Mouse (Mus musculus) left cerebral cortex, adult 2 months (tissue): Measurements from ENCODE around the gene Cd28. TPM values are rescaled to one million over a fixed set of nuclear protein-coding genes. Genes with fewer than 3 reads are reported as not detected.

Experiments used
- DNase-seq, 2 experiments: peaks; one replicate each; pipeline ENCODE4 v3.0.0; 2021 to 2022; ENCODE audit warnings: low spot score in 2 of 2, mixed read lengths in 1 of 2; ENCODE audit errors: extremely low spot score in 1 of 2
- H3K27ac ChIP-seq: fragments of 200-600 bp; 2 replicates; pipeline ENCODE4 v1.8.1; 2022
- H3K4me3 ChIP-seq: fragments of 200-600 bp; 2 replicates; pipeline ENCODE4 v1.8.1; 2022
- CTCF ChIP-seq: fragments of 200-600 bp; IDR thresholded peaks from 2 replicates; pipeline ENCODE4 v1.8.1; 2022; ENCODE audit warnings: antibody characterized with exemption, mild to moderate bottlenecking, moderate library complexity
- intact Hi-C: fragments of 180-260 bp; cut with DNase I; formaldehyde crosslinking; loops from one replicate; pipeline ENCODE4 v1.15.1; 2025
- long read RNA-seq, 2 experiments: library from polyadenylated mRNA; stranded (forward); transcript quantifications; one replicate each; pipeline ENCODE4 v2.0.0; 2021; ENCODE audit warnings: borderline mapping rate in 2 of 2
- total RNA-seq, 2 experiments: library from RNA; stranded (reverse); gene quantifications; 2 replicates each; pipeline ENCODE4 v1.2.3; 2021

Cd28 gene
- total RNA-seq: under 1 TPM; 0.40 to 0.50 TPM
- long read RNA-seq, experiment 1: 0 reads
- long read RNA-seq, experiment 2: 0 reads

DNA sequence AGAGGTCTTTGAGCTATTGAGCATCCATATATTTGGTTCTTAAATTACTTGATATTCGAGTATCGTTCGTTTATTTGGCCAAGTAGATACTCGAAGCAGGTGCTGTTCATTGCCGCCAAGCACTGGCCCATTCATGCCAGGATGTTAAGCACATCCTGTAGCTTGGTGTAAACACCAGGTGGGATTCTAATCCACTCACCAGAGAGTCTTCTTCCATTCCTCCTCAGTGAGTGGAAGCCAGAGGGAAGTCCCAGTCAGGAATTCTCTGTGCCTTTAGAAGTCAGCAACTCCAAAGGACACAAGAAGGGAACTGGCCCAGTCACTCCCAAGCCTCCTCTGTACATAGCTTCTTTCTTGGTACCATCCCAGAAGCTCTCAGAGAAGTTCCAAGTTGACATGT, at the start of gene Cd28:
TSS of gene Cd28 (plus strand) at position 234 of the 400 bp plus-strand sequence.
- TF ChIP-seq CTCF: no peak
- intact Hi-C loops: no loop called here
- DNase-seq: no peak
- no peak within 1 kb of the TSS for H3K27ac ChIP-seq
- no peak within 1 kb of the TSS for H3K4me3 ChIP-seq

DNA sequence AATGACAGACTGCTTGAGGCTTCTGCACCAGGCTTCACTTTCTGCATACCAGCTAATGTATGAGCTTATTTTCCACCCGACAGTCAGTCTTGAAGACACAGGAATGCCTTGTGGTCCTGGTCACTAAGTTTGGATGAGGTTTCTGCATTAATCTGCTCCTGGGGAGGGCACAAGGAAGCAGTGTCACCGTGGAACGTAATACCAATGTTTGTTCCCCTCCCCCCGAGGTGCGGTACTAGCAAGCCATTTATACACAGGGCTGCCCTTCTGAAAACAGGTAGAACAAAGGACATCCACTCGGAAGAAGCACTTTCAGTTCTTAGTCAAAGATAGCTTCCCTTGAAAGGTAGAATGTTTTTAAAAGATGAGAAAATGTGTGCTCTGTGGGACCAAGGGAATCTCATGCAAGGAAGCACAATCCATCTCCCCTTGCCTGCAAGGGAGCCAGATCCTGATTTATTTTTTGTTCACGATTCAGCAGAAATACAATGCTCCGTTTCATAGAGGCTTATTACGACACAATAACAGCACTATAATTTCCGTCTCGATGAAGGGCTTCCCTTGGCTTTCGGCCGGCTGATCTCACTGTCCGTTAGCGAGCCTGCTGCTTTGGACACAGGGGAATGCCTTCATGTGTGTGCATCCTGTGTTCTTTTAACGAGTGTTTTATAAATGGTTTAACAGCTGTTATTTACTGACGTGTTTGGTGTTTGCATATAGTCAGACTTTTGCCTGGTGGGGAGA, 48.6 kb upstream of the Cd28 start:
- H3K27ac ChIP-seq: peak overlapping the region; percentile 47; the same call in 1 of the 2 replicates

DNA sequence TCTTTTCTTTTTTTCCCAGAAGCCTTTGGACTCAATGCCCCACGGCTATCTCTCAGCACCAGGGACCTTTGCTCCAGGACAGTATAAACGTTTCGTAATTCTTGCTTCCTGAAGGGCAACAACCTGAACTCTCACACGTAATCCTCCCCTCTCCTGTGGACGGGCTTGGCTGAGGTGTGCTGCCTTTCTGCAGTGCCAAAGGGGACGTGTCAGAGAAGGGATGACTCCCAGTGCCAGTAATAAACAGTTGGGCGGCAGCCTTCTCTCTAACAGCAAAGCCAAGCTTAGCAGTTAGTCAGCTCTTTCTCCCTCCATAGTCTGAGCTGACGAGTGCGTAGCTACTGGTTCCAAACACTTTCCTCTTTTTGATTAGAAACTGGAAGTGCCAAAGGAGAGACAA, 47.6 kb upstream of the Cd28 start:
- TF ChIP-seq CTCF: no peak
- intact Hi-C loops: loop anchor here (10.0 kb wide), 1 partner anchor 324 kb away; the partner anchor contains the start of gene Cyp20a1

More for the DNA sequence above, 48.6 kb upstream of the Cd28 start:
- intact Hi-C loops: loop anchor here (10.0 kb wide), 1 partner anchor 323 kb away; the partner anchor contains the start of gene Cyp20a1
- TF ChIP-seq CTCF: no peak
- peak overlapping the region; percentile 23 for H3K4me3 ChIP-seq
- DNase-seq: peak in 1 of 2 experiments; percentile 27

DNA sequence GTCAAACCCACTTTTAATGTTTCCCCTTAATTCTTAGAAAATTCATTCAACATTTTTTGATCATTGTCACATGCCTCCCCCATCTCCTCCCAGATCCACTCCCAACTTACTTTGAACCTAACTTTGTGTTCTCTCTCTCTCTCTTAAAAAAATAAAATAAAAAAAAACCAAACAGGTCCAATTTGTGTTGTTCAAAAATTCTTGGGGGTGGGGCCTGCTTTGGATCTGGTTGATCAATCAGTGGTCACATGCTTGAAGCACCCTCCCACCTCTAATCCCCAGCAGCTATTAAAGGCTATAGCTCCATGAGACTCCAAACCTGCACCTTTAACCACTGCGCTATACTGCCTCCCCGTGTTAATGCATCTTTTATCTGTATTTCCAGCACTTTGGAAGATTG, 46.9 kb upstream of the Cd28 start:
- intact Hi-C loops: loop anchor here (10.0 kb wide), 1 partner anchor 325 kb away; the partner anchor contains the start of gene Cyp20a1
- no peak for DNase-seq
- Histone ChIP-seq H3K27ac (no peak overlapping the region), H3K4me3 (no peak overlapping the region)
- no peak for TF ChIP-seq CTCF

More for the DNA sequence above, 47.6 kb upstream of the Cd28 start:
- no peak overlapping the region for H3K4me3 ChIP-seq
- no peak overlapping the region for H3K27ac ChIP-seq
- no peak for DNase-seq

DNA sequence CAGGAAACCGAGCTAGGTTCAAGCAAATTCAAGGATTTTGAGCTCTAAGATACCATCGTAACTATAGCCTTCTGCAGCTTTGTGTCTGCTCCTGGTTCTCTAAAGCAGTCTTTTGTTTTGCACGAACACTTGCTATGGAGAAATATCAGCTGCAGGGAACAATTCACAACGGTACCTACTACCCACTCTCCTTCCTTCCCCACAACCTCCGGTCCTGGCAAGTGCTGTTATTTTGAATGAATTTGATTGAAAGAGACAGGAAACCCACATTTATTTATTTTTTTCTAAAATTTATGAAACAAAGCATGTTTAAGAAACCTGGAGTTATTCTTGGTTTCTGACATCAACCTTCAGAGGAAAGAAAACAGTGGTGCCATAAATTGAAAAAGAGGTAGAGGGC, 46.4 kb upstream of the Cd28 start:
- no peak for TF ChIP-seq CTCF
- no peak overlapping the region for H3K4me3 ChIP-seq
- intact Hi-C loops: no loop called here
- no peak for DNase-seq
- H3K27ac ChIP-seq: no peak overlapping the region

DNA sequence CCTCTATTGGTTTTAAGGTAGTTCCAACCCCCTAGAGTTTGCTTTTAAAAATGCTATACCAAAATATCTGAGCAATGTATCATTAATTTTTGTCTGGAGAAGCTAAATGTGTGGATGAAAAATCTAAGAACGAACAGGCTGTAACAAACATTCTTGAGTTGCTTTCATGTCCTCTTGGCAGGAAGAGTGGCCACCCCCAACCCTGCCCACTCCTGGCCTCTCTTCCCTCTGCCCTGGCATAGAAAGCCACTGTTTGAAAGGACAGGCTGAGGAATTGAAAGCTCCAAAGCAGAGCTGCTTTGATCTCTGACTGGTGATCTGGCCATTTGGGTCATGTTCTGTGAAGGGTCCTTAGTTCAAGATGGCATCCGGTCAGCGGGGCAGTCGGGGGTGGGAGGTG, 32.8 kb upstream of the Cd28 start:
- intact Hi-C loops: no loop called here
- no peak for TF ChIP-seq CTCF
- Histone ChIP-seq H3K4me3 (no peak overlapping the region), H3K27ac (no peak overlapping the region)
- no peak for DNase-seq

DNA sequence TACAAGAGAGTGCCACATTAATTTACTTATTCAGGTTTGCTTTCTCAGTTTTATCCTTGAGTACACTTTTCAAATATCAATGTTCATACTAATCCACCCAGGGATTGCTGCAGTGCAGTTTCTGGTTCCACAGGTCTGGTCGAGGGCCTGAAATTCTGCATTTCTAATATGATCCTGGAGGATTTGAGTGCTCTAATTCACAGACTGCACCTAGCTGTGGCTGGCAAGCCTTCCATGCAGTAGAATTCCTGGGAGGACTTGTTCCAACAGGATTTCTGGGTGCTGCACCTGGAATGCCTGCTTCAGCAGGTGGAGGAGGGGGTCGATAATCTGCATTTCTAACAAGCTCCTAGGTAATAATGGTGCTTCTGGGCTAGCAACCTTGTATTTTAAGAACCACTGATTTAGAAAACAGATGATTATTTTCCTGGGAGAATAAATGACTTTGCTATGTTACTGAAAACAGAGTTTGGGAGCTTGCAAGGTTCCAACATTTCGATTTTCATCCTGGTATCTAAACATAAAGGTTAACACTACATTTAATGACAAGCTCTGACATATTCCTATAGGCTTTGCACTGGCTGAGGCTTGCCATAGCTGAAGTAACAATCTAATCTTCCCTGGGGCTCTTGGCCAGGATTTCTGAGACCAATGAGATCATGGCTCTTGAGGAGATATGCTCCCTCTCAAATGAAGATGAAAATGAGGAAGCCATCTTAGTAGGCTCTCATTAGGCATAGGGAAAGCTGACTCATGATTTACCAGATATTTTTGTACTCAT, 20.3 kb upstream of the Cd28 start:
- intact Hi-C loops: no loop called here
- TF ChIP-seq CTCF: no peak
- no peak for DNase-seq
- H3K4me3 ChIP-seq: no peak overlapping the region
- no peak overlapping the region for H3K27ac ChIP-seq

DNA sequence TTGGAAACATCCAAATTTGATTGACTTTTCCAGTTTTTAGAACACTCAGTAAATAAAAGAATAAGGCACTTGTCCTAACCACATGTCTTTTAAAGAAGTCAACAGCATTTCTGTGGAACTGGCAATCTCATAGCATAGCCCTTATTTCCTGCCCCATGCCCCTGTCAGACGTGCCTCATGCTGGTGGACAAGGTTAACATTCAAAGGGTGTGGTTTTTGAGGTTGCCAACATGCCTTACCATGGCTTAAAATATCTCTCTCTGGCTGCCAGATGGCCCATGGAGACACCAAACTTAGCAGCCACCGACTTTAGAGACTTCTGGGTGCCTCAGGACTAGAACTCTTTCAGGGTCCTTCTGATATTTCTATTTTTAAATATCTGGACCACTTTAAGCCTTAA, 14.0 kb upstream of the Cd28 start:
- TF ChIP-seq CTCF: no peak
- intact Hi-C loops: no loop called here
- Histone ChIP-seq H3K27ac (no peak overlapping the region), H3K4me3 (no peak overlapping the region)
- DNase-seq: no peak

DNA sequence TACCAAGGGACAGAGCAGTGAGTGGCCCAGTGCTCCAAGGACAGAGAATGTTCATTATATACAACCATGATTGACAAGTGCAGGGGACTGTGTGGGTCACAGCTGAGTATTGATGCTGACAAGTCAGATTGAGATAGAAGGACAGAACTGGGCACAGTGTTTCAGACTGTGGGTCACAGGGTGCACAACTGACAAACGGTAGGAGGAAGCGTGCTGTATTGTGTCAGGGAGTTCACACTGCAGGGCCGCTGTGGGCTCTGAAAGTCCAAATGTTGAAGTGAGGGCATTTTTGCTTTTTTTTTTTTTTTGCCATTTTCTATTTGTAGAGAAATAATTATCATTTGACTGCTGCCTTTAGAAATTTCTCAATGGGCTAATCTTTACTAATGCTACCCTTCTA, 3.4 kb upstream of the Cd28 start:
- DNase-seq: no peak
- H3K27ac ChIP-seq: no peak overlapping the region
- intact Hi-C loops: no loop called here
- H3K4me3 ChIP-seq: no peak overlapping the region
- TF ChIP-seq CTCF: no peak

DNA sequence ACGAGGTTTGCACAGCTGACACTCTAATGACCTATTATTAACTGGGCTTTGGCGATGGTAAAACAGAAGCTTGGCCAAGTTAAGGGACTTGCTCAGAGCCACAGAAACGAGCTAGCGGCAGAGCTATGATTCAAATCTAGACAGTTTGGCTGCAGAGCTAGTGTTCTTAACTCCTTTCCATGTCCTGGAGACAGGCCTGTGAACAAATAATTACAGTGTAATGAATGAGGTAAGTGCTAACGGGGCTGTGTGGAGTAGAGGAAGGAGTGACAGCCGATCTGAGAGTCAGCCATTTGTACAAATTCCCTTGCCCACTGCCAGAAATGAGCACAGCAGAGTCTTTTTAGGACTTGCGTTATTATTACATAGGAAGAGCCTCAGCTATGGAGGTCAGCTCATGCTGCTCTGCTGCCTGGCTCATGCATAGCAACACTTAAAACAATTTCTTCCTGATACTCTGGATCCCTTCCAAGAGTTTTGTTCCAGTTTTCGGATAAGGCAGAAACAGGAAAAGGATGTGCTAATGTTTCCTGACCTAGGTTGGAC, 876 bp upstream of the Cd28 start:
- intact Hi-C loops: no loop called here
- TF ChIP-seq CTCF: no peak
- Histone ChIP-seq H3K27ac (no peak overlapping the region), H3K4me3 (no peak overlapping the region)
- no peak for DNase-seq

DNA sequence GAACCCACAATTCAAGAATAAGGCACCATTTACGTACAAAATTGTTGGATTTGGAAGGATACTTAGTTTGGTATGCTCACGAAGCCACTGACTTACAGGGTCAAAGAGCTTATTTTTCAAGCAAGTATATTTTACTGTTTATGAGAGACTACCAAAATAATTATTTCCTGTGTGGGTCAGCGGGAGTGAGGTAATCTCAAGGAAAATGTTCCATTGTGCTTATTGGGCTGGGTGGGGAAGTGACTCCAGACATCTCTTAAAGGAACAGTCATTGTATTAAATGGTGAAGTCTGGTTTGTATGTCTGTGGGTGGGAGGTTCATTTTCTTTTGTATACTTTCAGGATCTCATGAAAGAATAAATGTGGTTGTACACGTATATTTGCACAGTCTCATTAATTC, 2.0 kb downstream of the Cd28 start:
- no peak overlapping the region for H3K4me3 ChIP-seq
- no peak overlapping the region; the same call in 1 of the 2 replicates for H3K27ac ChIP-seq
- DNase-seq: no peak
- no peak for TF ChIP-seq CTCF
- intact Hi-C loops: no loop called here

DNA sequence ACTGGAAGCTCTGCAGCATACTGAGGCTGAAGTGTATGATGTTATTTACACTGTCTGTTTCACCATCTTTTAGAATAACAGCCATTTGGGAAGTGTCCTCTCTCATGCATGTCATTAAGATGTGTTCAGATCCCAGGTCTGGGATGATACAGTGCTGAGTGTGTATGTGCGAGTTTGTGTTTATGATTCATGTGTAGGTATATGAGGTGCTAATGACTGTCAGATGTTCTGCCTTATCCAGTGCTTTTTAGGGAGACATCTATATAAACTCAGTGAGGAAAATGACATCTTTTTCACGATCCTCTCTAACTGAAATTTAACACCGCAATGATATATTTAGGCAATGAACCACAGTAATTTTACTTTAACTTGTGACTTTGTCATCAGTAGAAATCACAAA, 7.0 kb downstream of the Cd28 start:
- Histone ChIP-seq H3K4me3 (no peak overlapping the region), H3K27ac (no peak overlapping the region)
- intact Hi-C loops: no loop called here
- no peak for DNase-seq
- no peak for TF ChIP-seq CTCF
